Mouse (Mus musculus) cerebellum, adult 2 months (tissue): ENCODE results near the gene Bcl6.

Source experiments
- CTCF ChIP-seq: fragments of 200-500 bp; IDR thresholded peaks from 2 replicates; pipeline ENCODE4 v1.5.1; 2011; ENCODE audit warnings: low read depth, mild to moderate bottlenecking, control low read depth, low read length, moderate library complexity, borderline replicate concordance; ENCODE audit not compliant: insufficient read depth
- POLR2A ChIP-seq: fragments of 200-500 bp; IDR thresholded peaks from 2 replicates; pipeline ENCODE4 v1.6.1; 2011; ENCODE audit warnings: low read length, control low read depth, borderline replicate concordance; ENCODE audit not compliant: insufficient read depth

DNA sequence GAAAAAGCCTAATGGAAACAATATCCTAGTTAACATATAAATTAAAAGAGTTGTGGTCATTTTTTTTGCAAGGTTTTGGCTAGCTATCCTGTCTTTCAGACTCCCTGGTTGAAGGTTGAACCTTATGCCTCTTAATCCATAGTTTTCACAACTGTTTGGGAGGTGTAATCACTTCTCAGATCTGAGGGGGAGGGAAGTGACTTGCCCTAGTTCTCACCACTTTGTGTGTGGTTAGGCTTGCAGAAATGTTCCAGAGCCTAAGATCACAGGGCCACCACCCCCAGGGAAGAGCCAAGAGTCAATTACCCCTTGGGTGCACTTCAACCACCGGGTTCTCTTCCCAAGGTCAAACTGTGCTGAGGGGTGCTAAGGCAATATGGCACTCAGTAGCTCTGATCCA is 33.1 kb upstream of the Bcl6 start:
- TF ChIP-seq POLR2A, result no peak
- no peak for TF ChIP-seq CTCF
